Mouse (Mus musculus) lung, postnatal 0 days (tissue): ENCODE results near the gene Gm45194.

Experiments
- CTCF ChIP-seq: IDR thresholded peaks from 2 replicates; pipeline ENCODE4 v1.5.1; 2016; ENCODE audit warnings: antibody characterized with exemption, mild to moderate bottlenecking
- EP300 ChIP-seq: IDR thresholded peaks from 2 replicates; pipeline ENCODE4 v1.6.1; 2016; ENCODE audit warnings: antibody characterized with exemption, mild to moderate bottlenecking, control low read depth

- TF ChIP-seq CTCF (no peak), EP300 (no peak)
Observed at GRCm38 (mm10) chrX:112010707-112011106, 119.5 kb downstream of the Gm45194 start, which contains the start of gene Tex16.
